Mouse (Mus musculus) cerebellum, adult 2 months (tissue): Measurements from ENCODE around the gene Dera. TPM values are rescaled to one million over a fixed set of nuclear protein-coding genes. Genes with fewer than 3 reads are reported as not detected.

Experiments used
- DNase-seq, 2 experiments: peaks; one replicate each; pipeline ENCODE4 v3.0.0; 2021
- H3K27ac ChIP-seq: fragments of 200-500 bp; 2 replicates; pipeline ENCODE4 v1.5.1; 2012; ENCODE audit warnings: low read length, control low read depth, inconsistent platforms; ENCODE audit not compliant: insufficient read depth
- H3K27me3 ChIP-seq: fragments of 200-500 bp; 2 replicates; pipeline ENCODE4 v1.6.1; 2012; ENCODE audit warnings: inconsistent platforms, mild to moderate bottlenecking, low read length, moderate library complexity; ENCODE audit not compliant: control insufficient read depth, insufficient read depth
- H3K4me1 ChIP-seq: fragments of 200-500 bp; 2 replicates; pipeline ENCODE4 v1.6.1; 2011; ENCODE audit warnings: low read length; ENCODE audit not compliant: control insufficient read depth, insufficient read depth
- H3K4me3 ChIP-seq: fragments of 200-500 bp; replicated peaks from 2 replicates; pipeline ENCODE3; 2011; ENCODE audit warnings: mild to moderate bottlenecking, low read depth, low read length, control low read depth; ENCODE audit not compliant: insufficient read depth
- CTCF ChIP-seq: fragments of 200-500 bp; IDR thresholded peaks from 2 replicates; pipeline ENCODE4 v1.5.1; 2011; ENCODE audit warnings: low read depth, mild to moderate bottlenecking, control low read depth, low read length, moderate library complexity, borderline replicate concordance; ENCODE audit not compliant: insufficient read depth
- POLR2A ChIP-seq: fragments of 200-500 bp; IDR thresholded peaks from 2 replicates; pipeline ENCODE4 v1.6.1; 2011; ENCODE audit warnings: low read length, control low read depth, borderline replicate concordance; ENCODE audit not compliant: insufficient read depth
- WGBS: fragments of 180-500 bp; shearing (Covaris S2); methylation state at CpG from one replicate; pipeline ENCODE4 v1.1.7; 2018; 5-methylcytosine and 5-hydroxymethylcytosine counted together
- polyA plus RNA-seq: library from polyadenylated mRNA; depleted of rRNA; stranded (reverse); fragments of >200 nt; gene quantifications from 2 replicates; pipeline ENCODE4 v1.2.3, GENCODE M21; 2012

The Dera gene
- polyA plus RNA-seq, 1 experiment = 3.6 TPM

DNA sequence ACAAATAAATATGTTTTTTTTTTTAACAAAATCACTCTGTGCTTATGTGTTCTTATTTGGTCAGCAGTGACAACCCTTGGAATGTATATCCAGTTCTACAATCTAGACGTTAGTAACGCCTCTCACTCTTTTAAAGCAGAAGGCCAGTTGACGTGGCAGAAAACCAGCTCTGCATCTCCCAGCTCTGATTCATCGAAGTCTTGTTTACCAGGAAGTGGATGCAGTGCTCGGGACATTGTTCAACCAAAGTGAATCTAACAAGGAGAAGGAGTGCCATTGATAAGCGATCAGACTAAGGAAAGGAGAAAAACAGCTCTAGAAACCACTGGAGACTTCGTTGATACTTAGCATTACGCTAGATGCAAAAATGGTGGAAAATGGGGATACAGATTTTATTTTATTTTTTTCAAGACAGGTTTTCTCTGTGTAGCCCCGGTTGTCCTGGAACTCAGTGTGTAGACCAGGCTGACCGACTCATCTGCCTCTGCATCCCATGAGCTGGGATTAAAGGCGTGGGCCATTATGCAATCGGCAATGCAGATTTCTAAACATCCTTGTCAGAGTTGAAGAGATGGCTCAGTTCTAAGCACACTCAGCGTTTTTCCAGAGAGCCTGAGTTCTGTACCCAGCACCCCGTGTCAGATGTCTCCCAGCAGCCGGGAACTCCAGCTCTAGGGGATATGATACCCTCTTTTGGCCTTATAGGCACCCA lies 32.0 kb upstream of the Dera start:
- Histone ChIP-seq H3K27me3 (no peaks in the 10 kb centered on the region), H3K27ac (no peak overlapping the region), H3K4me1 (no peaks in the 10 kb centered on the region), H3K4me3 (no peak overlapping the region)
- no peak for TF ChIP-seq POLR2A
- TF ChIP-seq CTCF = no peak
- no peak for DNase-seq
- 91% methylated on average over 15 of the region's 15 CpGs for WGBS

DNA sequence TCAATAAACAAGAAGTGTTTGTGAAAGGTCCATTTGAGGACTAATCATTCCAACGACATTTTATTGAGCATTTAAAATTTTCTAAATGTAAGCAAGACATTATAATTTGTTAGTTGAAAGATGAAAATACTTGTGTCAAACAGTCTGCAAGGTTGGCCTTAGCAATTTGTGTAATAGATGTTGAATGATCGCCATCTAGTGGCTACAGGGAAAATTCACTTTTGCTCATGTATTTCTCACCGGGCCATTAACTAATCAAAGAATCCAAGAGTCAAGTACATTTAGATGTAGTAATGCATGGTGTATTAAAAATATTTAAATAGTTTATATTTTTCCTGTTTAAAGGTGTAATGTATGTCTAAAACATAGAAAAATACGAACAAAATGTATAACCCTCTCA lies 30.4 kb upstream of the Dera start:
- no peaks in the 10 kb centered on the region for H3K27me3 ChIP-seq
- H3K4me1 ChIP-seq = no peaks in the 10 kb centered on the region
- 4% methylated on average over 4 of the region's 4 CpGs for WGBS
- TF ChIP-seq CTCF = peak; percentile 56; the same call in 1 of the 2 replicates
- TF ChIP-seq POLR2A = no peak
- peak; percentile 16 to 47 for DNase-seq
- no peak overlapping the region for H3K4me3 ChIP-seq
- no peak overlapping the region for H3K27ac ChIP-seq

DNA sequence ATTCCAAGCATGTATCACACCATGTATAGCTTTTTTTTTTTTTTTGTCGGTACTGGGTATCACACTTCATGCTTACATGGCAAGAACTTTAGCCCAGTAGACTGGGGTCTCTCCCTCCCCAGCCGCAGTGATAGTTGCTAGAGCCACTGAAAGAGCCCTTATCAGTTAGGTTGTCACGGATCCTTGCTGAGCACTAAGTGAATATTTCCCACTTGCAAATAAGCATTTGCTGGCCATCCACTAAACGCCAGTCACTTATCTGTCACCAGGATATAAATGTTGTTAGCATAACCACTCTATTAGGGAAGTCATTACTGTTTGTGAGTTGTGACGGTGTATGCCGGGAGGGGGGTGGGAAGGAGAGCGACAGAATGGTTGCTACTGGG lies 19.9 kb upstream of the Dera start:
- Histone ChIP-seq H3K27ac (peak overlapping the region; percentile 67), H3K27me3 (no peaks in the 10 kb centered on the region), H3K4me1 (peaks cover 10% of the 10 kb centered on the region; the same call in 1 of the 2 replicates), H3K4me3 (peak overlapping the region; percentile 83)
- DNase-seq = peak in 1 of 2 experiments; percentile 33
- 2% methylated on average over 7 of the region's 7 CpGs for WGBS
- TF ChIP-seq POLR2A (no peak), CTCF (no peak)

DNA sequence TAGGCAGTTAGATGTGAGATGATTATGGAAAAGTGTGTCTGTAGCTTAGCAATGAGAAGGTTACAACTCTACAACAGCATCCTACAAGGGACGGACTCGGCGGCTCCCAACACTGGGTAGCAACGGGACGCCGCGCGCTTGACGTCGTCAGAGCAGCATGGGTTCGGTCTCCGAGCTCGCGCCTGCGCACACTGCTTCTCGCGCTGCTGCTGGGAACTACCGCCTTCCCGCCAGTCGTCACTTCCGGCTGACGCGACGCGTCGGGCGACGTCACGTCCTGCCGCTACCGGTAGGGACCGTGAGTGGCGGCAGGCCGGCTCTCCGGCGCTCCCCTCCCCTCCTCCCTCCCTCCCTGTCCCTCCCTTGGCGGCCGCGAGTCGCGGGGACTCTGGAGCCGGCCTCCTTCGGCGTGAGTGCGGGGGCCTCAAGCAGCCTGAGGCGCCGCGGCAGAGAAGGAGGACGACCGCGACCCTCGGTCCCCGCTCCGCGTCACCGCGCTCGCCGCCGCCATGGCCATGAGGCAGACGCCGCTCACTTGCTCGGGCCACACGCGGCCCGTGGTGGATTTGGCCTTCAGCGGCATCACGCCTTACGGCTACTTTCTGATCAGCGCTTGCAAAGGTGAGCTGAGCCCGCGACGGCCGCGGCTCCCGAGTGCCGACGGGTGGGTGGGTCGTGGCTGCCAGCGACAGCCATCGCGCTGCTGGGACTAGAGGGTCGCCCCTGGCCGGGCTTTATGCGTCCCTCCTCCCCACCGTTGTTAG lies 19.3 kb upstream of the Dera start, which contains the start of gene Strap:
Gene Strap, plus strand, starts transcription at position 233 of the 764 bp plus-strand sequence.
- peak within 1 kb of the TSS; percentile 67 for H3K27ac ChIP-seq
- TF ChIP-seq CTCF = no peak
- peak; percentile 99 for TF ChIP-seq POLR2A
- peak within 1 kb of the TSS; percentile 83 for H3K4me3 ChIP-seq
- peaks cover 10% of the 10 kb centered on the region; the same call in 1 of the 2 replicates for H3K4me1 ChIP-seq
- WGBS = under 1% methylated on average over 82 of the region's 86 CpGs
- DNase-seq = peak; percentile 94 to 95
- H3K27me3 ChIP-seq = no peaks in the 10 kb centered on the region

DNA sequence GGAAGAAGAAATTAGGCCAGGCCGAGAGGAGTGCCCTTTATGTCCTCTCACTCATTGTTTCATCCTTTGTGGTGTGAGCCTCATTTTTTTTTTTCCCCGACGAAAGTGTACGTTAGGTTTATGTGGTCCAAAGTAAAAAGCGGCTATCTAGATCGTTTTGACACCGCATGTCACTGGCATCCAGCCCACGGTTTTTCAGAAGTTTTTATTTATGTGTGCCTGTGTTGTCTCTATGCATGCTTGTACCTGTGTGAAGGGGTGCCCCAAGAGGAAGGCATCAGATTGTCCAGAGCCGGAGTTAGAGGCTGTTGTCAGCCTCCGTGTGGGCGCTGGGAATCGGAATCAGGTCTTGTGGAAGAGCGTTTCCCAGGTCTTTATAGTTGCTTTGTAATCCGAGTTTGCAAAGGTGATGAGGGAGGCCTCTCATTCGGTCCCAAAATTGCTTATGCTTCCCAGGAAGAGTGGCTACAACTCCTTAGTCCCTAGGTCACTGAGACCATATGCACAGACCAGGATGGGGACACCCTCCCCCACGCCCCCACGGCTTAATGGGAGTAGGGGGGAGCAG lies 18.6 kb upstream of the Dera start:
- Histone ChIP-seq H3K4me3 (peak overlapping the region; percentile 83), H3K4me1 (peaks cover 10% of the 10 kb centered on the region; the same call in 1 of the 2 replicates), H3K27ac (no peak overlapping the region; the same call in 1 of the 2 replicates), H3K27me3 (no peaks in the 10 kb centered on the region)
- 7% methylated on average over 17 of the region's 17 CpGs for WGBS
- DNase-seq = peak; percentile 19 to 27
- TF ChIP-seq CTCF = no peak
- no peak for TF ChIP-seq POLR2A

DNA sequence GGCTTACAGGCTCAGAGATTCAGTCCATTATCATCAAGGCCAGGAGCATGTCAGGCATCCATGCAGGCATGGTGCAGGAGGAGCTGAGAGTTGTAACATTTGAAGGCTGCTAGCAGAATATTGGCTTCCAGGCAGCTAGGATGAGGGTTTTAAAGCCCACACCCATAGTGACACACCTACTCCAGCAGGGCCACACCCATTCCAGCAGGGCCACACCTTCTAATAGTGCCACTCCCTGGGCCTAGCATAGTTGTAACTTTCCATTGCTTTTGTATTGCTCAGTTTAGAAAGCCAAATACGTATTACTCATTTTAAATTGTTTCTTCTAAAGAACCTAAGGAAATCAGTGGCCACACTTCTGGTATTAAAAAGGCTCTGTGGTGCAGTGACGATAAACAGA lies 13.4 kb upstream of the Dera start:
- H3K27me3 ChIP-seq = no peaks in the 10 kb centered on the region
- 92% methylated on average over 2 of the region's 2 CpGs for WGBS
- no peak for DNase-seq
- no peak overlapping the region for H3K27ac ChIP-seq
- TF ChIP-seq POLR2A (no peak), CTCF (no peak)
- no peak overlapping the region for H3K4me3 ChIP-seq
- H3K4me1 ChIP-seq = peaks cover 8% of the 10 kb centered on the region; the same call in 1 of the 2 replicates

DNA sequence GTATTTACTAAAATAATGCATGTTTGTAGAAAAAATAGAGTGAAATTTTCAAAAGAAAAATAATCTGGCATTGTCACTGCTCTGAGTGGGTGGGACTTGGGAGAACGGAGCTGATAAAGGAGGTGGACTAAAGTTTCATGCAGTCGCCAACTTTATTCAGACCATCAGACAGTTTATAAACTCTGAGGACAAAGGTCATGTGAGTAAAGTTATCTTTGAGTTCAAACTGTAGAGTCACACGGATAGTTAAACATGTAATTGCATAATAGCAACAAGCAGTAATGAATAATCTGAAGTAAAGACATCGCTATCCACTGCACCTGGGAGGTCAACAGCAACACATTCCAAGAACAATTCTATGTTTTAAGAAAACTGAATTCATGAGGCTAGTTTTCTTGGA lies 9.6 kb upstream of the Dera start:
- no peaks in the 10 kb centered on the region for H3K4me1 ChIP-seq
- H3K4me3 ChIP-seq = no peak overlapping the region
- no peaks in the 10 kb centered on the region for H3K27me3 ChIP-seq
- no peak overlapping the region for H3K27ac ChIP-seq
- TF ChIP-seq POLR2A (no peak), CTCF (no peak)
- WGBS = 92% methylated on average over 4 of the region's 4 CpGs
- DNase-seq = no peak
